Mouse (Mus musculus): ENCODE data around the gene Hs3st4. TPM values are rescaled to one million over a fixed set of nuclear protein-coding genes. Genes with fewer than 3 reads are reported as not detected.

Hs3st4 gene
- total and polyA plus RNA-seq, 3 experiments = not detected

GRCm38 (mm10) chr7:124032236-124032635 is 49.6 kb downstream of the Hs3st4 start:
- no peaks in the 10 kb centered on the region for H3K36me3 ChIP-seq (replicated peaks in 1 of 2; ENCODE audit: control insufficient read depth in 1 of 2, insufficient read depth in 1 of 2, low read length in 1 of 2)
- in situ Hi-C loops (cut with MboI; ENCODE audit: low pct_ligation_motif_present, low pct_unique_long_range_greater_than_20kb, low sequenced_read_pairs) = no loop called here
- dilution Hi-C loops (cut with MboI; ENCODE audit: extremely low pct_ligation_motif_present, extremely low pct_unique_long_range_greater_than_20kb, low sequenced_read_pairs) = no loop called here
- no peak overlapping the region for H3K9ac ChIP-seq (ENCODE audit: insufficient read depth, low read depth)
- no peak for DNase-seq (ENCODE audit: extremely low read depth)
- H3K27me3 ChIP-seq (replicated peaks) = peaks cover 13% of the 10 kb centered on the region
- H3K27ac ChIP-seq (ENCODE audit: insufficient read depth, low read depth) = no peak overlapping the region
- H3K4me2 ChIP-seq (ENCODE audit: insufficient read depth, low read depth, poor library complexity, severe bottlenecking) = no peak overlapping the region
- no peaks in the 10 kb centered on the region for H3K79me2 ChIP-seq (replicated peaks; ENCODE audit: control insufficient read depth, extremely low read depth, insufficient read depth, poor library complexity, severe bottlenecking)
- peaks cover 32% of the 10 kb centered on the region for H3K9me3 ChIP-seq (replicated peaks; ENCODE audit: low read length)
- no peak overlapping the region for H3K4me3 ChIP-seq (replicated peaks in 1 of 3; ENCODE audit: low read depth in 2 of 3, low read length in 2 of 3, poor library complexity in 1 of 3)
- TF ChIP-seq MAFK (IDR thresholded peaks at IDR 0.05; ENCODE audit: insufficient replicate concordance, low read length) (no peak), ETS1 (conservative IDR thresholded peaks at IDR 0.05; ENCODE audit: low read depth, low read length) (no peak), RCOR1 (conservative IDR thresholded peaks at IDR 0.05; ENCODE audit: low read depth, low read length) (no peak), HCFC1 (IDR thresholded peaks at IDR 0.05; ENCODE audit: low read depth, low read length) (no peak), NRF1 (IDR thresholded peaks at IDR 0.05; ENCODE audit: low read depth, low read length) (no peak), USF1 (IDR thresholded peaks at IDR 0.05; ENCODE audit: low read depth, low read length) (no peak), PAX5 (IDR thresholded peaks at IDR 0.05; ENCODE audit: low read length) (no peak), KAT2A (IDR thresholded peaks at IDR 0.05; ENCODE audit: insufficient replicate concordance, low read length) (no peak), ZNF384 (IDR thresholded peaks at IDR 0.05; ENCODE audit: low read depth, low read length) (no peak), UBTF (IDR thresholded peaks at IDR 0.05; ENCODE audit: low read depth, low read length) (no peak), SMC3 (IDR thresholded peaks at IDR 0.05; ENCODE audit: low read depth, low read length) (no peak)
- no peaks in the 10 kb centered on the region for H3K4me1 ChIP-seq (ENCODE audit: control insufficient read depth in 1 of 2, insufficient read depth in 2 of 2)

- Histone ChIP-seq H3K4me2 (ENCODE audit: insufficient read depth, low read depth, poor library complexity, severe bottlenecking) (no peak overlapping the region), H3K9me3 (replicated peaks; ENCODE audit: low read length) (peaks cover 26% of the 10 kb centered on the region), H3K79me2 (replicated peaks; ENCODE audit: control insufficient read depth, extremely low read depth, insufficient read depth, poor library complexity, severe bottlenecking) (no peaks in the 10 kb centered on the region), H3K4me3 (replicated peaks in 1 of 3; ENCODE audit: low read depth in 2 of 3, low read length in 2 of 3, poor library complexity in 1 of 3) (no peak overlapping the region), H3K9ac (ENCODE audit: insufficient read depth, low read depth) (no peak overlapping the region), H3K36me3 (replicated peaks in 1 of 2; ENCODE audit: control insufficient read depth in 1 of 2, insufficient read depth in 1 of 2, low read length in 1 of 2) (no peaks in the 10 kb centered on the region), H3K27ac (ENCODE audit: insufficient read depth, low read depth) (no peak overlapping the region), H3K27me3 (replicated peaks) (peaks cover 9% of the 10 kb centered on the region), H3K4me1 (ENCODE audit: control insufficient read depth in 1 of 2, insufficient read depth in 2 of 2) (no peaks in the 10 kb centered on the region)
- in situ Hi-C loops (cut with MboI; ENCODE audit: low pct_ligation_motif_present, low pct_unique_long_range_greater_than_20kb, low sequenced_read_pairs) = no loop called here
- no peak for DNase-seq (ENCODE audit: extremely low read depth)
- dilution Hi-C loops (cut with MboI; ENCODE audit: extremely low pct_ligation_motif_present, extremely low pct_unique_long_range_greater_than_20kb, low sequenced_read_pairs) = no loop called here
- TF ChIP-seq USF1 (IDR thresholded peaks at IDR 0.05; ENCODE audit: low read depth, low read length) = no peak
- no peak for TF ChIP-seq ZMIZ1 (IDR thresholded peaks at IDR 0.05; ENCODE audit: low read depth, low read length)
- no peak for TF ChIP-seq EP300 (IDR thresholded peaks at IDR 0.05; ENCODE audit: low read length)
- TF ChIP-seq BHLHE40 (IDR thresholded peaks at IDR 0.05; ENCODE audit: low read depth, low read length) = no peak
- no peak for TF ChIP-seq RCOR1 (conservative IDR thresholded peaks at IDR 0.05; ENCODE audit: low read depth, low read length)
- TF ChIP-seq E2F4 (IDR thresholded peaks at IDR 0.05; ENCODE audit: insufficient replicate concordance, low read depth, low read length) = no peak
- no peak for TF ChIP-seq CHD2 (IDR thresholded peaks at IDR 0.05; ENCODE audit: low read length)
- TF ChIP-seq CTCF (conservative IDR thresholded peaks at IDR 0.05 in 1 of 2, IDR thresholded peaks at IDR 0.05 in 1 of 2; ENCODE audit: low read depth in 2 of 2, low read length in 2 of 2) = no peak
- no peak for TF ChIP-seq MAZ (IDR thresholded peaks at IDR 0.05; ENCODE audit: low read depth, low read length)
- TF ChIP-seq ZC3H11A (IDR thresholded peaks at IDR 0.05; ENCODE audit: low read depth, low read length) = no peak
Observed at GRCm38 (mm10) chr7:124033332-124033731, 50.7 kb downstream of the Hs3st4 start.
